Mouse (Mus musculus) ES-Bruce4 (cell line): ENCODE measurements around the gene Lrrc71. TPM values are rescaled to one million over a fixed set of nuclear protein-coding genes. Genes with fewer than 3 reads are reported as not detected.

Experiments used
- H3K27ac ChIP-seq: 2 replicates; pipeline ENCODE4 v1.5.1; 2012; ENCODE audit warnings: low read length, inconsistent platforms; ENCODE audit not compliant: insufficient read depth
- H3K27me3 ChIP-seq: 2 replicates; pipeline ENCODE4 v1.6.1; 2012; ENCODE audit warnings: mild to moderate bottlenecking, low read length, inconsistent platforms; ENCODE audit not compliant: control insufficient read depth, poor library complexity, insufficient read depth, severe bottlenecking
- H3K36me3 ChIP-seq: 2 replicates; pipeline ENCODE4 v1.6.1; 2012; ENCODE audit warnings: inconsistent platforms, mild to moderate bottlenecking, low read length, moderate library complexity; ENCODE audit not compliant: control insufficient read depth, poor library complexity, insufficient read depth, severe bottlenecking
- H3K4me1 ChIP-seq: one replicate; pipeline ENCODE4 v1.8.1; 2011; ENCODE audit warnings: low read length; ENCODE audit not compliant: control insufficient read depth, insufficient read depth
- H3K4me3 ChIP-seq: 2 replicates; pipeline ENCODE4 v1.5.1; 2011; ENCODE audit warnings: low read depth, mild to moderate bottlenecking, low read length
- H3K9ac ChIP-seq: 2 replicates; pipeline ENCODE4 v1.6.1; 2012; ENCODE audit warnings: low read depth, mild to moderate bottlenecking, inconsistent platforms; ENCODE audit not compliant: poor library complexity, severe bottlenecking
- H3K9me3 ChIP-seq: replicated peaks from 2 replicates; pipeline ENCODE4 v1.6.1; 2012; ENCODE audit warnings: mild to moderate bottlenecking, low read length, inconsistent platforms; ENCODE audit not compliant: control insufficient read depth, poor library complexity, insufficient read depth, severe bottlenecking
- CTCF ChIP-seq: IDR thresholded peaks from one replicate; pipeline ENCODE4 v1.8.1; 2011; ENCODE audit warnings: low read depth, low read length
- EP300 ChIP-seq: IDR thresholded peaks from 2 replicates; pipeline ENCODE4 v1.6.1; 2011; ENCODE audit warnings: low read depth, low read length; ENCODE audit not compliant: insufficient read depth
- POLR2A ChIP-seq: IDR thresholded peaks from one replicate; pipeline ENCODE4 v1.8.1; 2011; ENCODE audit warnings: low read length; ENCODE audit not compliant: insufficient read depth
- polyA plus RNA-seq: library from polyadenylated mRNA; stranded (reverse); fragments of >200 nt; gene quantifications from 2 replicates; pipeline ENCODE4 v1.2.4, GENCODE M21; 2011; ENCODE audit warnings: low read depth; ENCODE audit not compliant: missing spikeins, insufficient read depth, insufficient read length

Gene Lrrc71
- polyA plus RNA-seq, 1 experiment = not detected

DNA sequence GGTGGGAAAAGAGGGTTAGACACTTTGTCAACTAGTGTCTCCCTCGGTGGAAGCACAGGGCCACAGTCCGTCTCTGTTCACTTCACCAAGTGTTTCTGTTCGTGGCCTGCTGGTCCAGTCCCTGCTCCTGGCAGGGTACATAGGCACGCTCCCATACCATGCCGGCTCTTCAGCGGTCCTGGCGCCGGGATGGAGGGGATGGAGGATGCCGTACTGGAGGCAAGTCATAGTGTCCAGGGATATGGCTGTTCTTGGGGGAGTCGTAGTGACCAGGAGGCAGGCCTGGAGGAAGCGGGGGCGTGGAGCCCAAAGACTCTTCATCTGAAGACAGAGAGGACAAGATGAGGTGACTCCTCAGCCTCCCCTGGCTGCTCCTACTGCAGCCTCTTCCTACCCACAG lies 1.6 kb upstream of the Lrrc71 start:
- Histone ChIP-seq H3K9me3 (no peaks in the 10 kb centered on the region), H3K9ac (no peak overlapping the region), H3K27ac (no peak overlapping the region), H3K4me3 (no peak overlapping the region), H3K36me3 (no peaks in the 10 kb centered on the region), H3K4me1 (no peaks in the 10 kb centered on the region), H3K27me3 (no peaks in the 10 kb centered on the region)
- TF ChIP-seq EP300 (no peak), POLR2A (no peak), CTCF (no peak)

- no peak overlapping the region for H3K9ac ChIP-seq
- H3K4me1 ChIP-seq = no peaks in the 10 kb centered on the region
- TF ChIP-seq POLR2A (no peak), CTCF (peak; percentile 85)
- H3K9me3 ChIP-seq = no peaks in the 10 kb centered on the region
- no peak overlapping the region for H3K27ac ChIP-seq
- H3K36me3 ChIP-seq = no peaks in the 10 kb centered on the region
- no peak overlapping the region for H3K4me3 ChIP-seq
- H3K27me3 ChIP-seq = no peaks in the 10 kb centered on the region
These were observed 611 bp upstream of the Lrrc71 start for GRCm38 (mm10) chr3:87749036-87749435.

DNA sequence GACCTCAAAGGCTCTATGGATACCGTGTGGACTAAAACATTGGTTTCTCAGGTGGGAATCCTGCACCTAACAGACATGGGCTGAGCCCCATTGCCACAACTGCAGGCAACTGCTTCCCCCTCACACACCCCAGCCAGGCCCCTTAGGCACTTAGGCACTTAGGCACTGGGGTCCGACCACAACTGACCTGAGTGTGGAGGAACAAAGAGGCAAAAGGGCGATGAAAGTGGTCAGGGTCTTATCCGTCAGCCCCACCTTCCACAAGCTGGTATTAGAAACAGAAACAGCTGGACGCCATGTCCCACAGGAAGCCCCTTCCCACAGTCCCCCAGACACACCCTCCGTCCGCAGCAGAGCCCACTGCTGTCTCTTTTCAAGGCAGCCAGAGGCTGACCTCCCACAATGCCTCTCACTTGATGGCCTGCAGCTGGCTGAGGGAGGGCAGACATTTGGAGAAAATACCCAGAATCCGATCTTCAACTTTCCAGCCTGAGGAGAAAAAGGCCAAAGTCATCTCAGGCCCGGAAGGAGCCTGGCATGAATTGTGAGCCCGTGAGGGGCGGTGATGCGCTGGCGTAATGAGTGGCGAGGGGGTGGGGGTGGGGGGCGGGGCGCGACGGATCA lies 3.3 kb downstream of the Lrrc71 start:
- TF ChIP-seq POLR2A = no peak
- TF ChIP-seq EP300 = no peak
- H3K27me3 ChIP-seq = no peaks in the 10 kb centered on the region
- no peak overlapping the region for H3K4me3 ChIP-seq
- H3K9me3 ChIP-seq = no peaks in the 10 kb centered on the region
- H3K27ac ChIP-seq = no peak overlapping the region
- no peak overlapping the region for H3K9ac ChIP-seq
- no peaks in the 10 kb centered on the region for H3K36me3 ChIP-seq
- no peaks in the 10 kb centered on the region for H3K4me1 ChIP-seq

DNA sequence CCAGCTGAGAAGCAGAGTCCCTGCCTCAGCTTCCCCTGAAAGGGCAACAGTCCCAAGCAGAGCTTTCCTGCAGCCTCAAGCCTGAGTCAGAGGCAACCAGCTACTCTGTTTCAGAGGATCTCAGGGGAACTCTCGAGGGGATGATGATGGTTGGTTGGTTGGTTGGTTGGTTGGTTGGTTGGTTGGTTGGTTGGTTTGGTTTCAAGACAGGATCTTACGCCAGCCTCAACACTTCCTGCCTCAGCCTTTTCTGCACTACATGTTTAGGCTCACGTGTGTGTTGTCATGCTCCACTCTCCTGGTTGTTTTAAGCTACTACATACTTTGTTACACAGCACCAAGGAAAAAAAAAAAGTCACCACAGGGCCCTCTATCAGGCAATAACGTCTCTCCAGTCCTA lies 4.5 kb downstream of the Lrrc71 start:
- Histone ChIP-seq H3K27ac (no peak overlapping the region), H3K27me3 (no peaks in the 10 kb centered on the region)

GRCm38 (mm10) chr3:87742735-87743134 lies 5.7 kb downstream of the Lrrc71 start:
- TF ChIP-seq POLR2A (no peak), CTCF (no peak), EP300 (no peak)
- H3K9me3 ChIP-seq = no peaks in the 10 kb centered on the region
- no peak overlapping the region for H3K27ac ChIP-seq
- H3K4me3 ChIP-seq = peak overlapping the region; percentile 25; the same call in 1 of the 2 replicates
- H3K36me3 ChIP-seq = no peaks in the 10 kb centered on the region
- no peak overlapping the region for H3K9ac ChIP-seq
- H3K4me1 ChIP-seq = no peaks in the 10 kb centered on the region
- no peaks in the 10 kb centered on the region for H3K27me3 ChIP-seq

More for the DNA sequence above, 4.5 kb downstream of the Lrrc71 start:
- TF ChIP-seq EP300 (no peak), CTCF (no peak), POLR2A (no peak)
- Histone ChIP-seq H3K4me3 (no peak overlapping the region), H3K4me1 (no peaks in the 10 kb centered on the region), H3K9me3 (no peaks in the 10 kb centered on the region), H3K9ac (no peak overlapping the region), H3K36me3 (no peaks in the 10 kb centered on the region)

DNA sequence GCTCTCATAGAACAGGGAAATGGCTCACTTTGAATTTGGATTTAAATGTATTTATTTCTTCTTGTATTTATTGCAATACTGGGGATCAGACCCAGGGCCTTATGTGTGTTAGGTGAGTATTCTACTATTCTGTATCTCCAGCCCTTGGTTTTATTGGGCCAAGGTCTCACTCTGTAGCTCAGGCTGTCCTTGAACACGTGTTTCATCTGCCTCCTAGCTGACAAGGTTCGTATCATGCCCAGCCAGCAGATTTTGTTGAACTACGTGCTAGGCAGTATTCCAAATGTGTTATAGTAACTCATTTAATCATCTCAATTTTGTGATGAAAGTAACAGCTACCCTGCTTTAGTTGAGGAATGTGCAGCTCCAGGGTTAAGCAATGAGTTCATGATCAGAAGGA lies 6.4 kb downstream of the Lrrc71 start:
- Histone ChIP-seq H3K4me3 (no peak overlapping the region), H3K27me3 (no peaks in the 10 kb centered on the region), H3K36me3 (no peaks in the 10 kb centered on the region), H3K4me1 (no peaks in the 10 kb centered on the region), H3K9ac (no peak overlapping the region), H3K9me3 (no peaks in the 10 kb centered on the region), H3K27ac (no peak overlapping the region)
- no peak for TF ChIP-seq CTCF
- no peak for TF ChIP-seq EP300
- TF ChIP-seq POLR2A = no peak
